Mouse (Mus musculus): Measurements from ENCODE around the gene Abca2. TPM values are rescaled to one million over a fixed set of nuclear protein-coding genes. Genes with fewer than 3 reads are reported as not detected.

Abca2 gene
- polyA plus RNA-seq, 1 experiment from 2014 or later, result 4.0 TPM

GRCm38 (mm10) chr2:25442682-25443081 lies 14.2 kb downstream of the Abca2 start:
- Histone ChIP-seq H3K36me3 (peaks cover 16% of the 10 kb centered on the region; the same call in 1 of the 2 replicates), H3K27ac (replicated peaks) (no peak overlapping the region), H3K4me3 (replicated peaks) (no peak overlapping the region), H3K4me2 (replicated peaks) (no peak overlapping the region), H3K4me1 (no peaks in the 10 kb centered on the region), H3K9me3 (replicated peaks) (no peaks in the 10 kb centered on the region), H3K9ac (no peak overlapping the region), H3K27me3 (no peaks in the 10 kb centered on the region)
- WGBS, result 88% methylated on average over 14 of the region's 14 CpGs
- ATAC-seq (ENCODE audit: insufficient number of reproducible peaks, low FRiP score, low TSS enrichment, low read depth), result no peak

GRCm38 (mm10) chr2:25450853-25451647 lies 22.5 kb downstream of the Abca2 start:
- H3K4me1 ChIP-seq, result no peaks in the 10 kb centered on the region
- H3K4me2 ChIP-seq (replicated peaks), result no peak overlapping the region
- ATAC-seq (ENCODE audit: insufficient number of reproducible peaks, low FRiP score, low TSS enrichment, low read depth), result no peak
- H3K27ac ChIP-seq (replicated peaks), result no peak overlapping the region
- H3K9me3 ChIP-seq (replicated peaks), result no peaks in the 10 kb centered on the region
- H3K4me3 ChIP-seq (replicated peaks), result no peak overlapping the region
- no peaks in the 10 kb centered on the region for H3K36me3 ChIP-seq
- no peak overlapping the region for H3K9ac ChIP-seq
- H3K27me3 ChIP-seq, result no peaks in the 10 kb centered on the region
- WGBS, result 75% methylated on average over 8 of the region's 8 CpGs

- Histone ChIP-seq H3K4me2 (replicated peaks) (no peak overlapping the region), H3K4me1 (0 out of 2 replicates have a peak, but pooled peaks cover 4% of the 10 kb centered on the region), H3K9me3 (replicated peaks) (no peaks in the 10 kb centered on the region), H3K4me3 (replicated peaks) (no peak overlapping the region), H3K27ac (replicated peaks) (no peak overlapping the region), H3K9ac (no peak overlapping the region), H3K36me3 (no peaks in the 10 kb centered on the region), H3K27me3 (no peaks in the 10 kb centered on the region)
- WGBS, result 46% methylated on average over 1 of the region's 1 CpGs
- no peak for ATAC-seq (ENCODE audit: insufficient number of reproducible peaks, low FRiP score, low TSS enrichment, low read depth)
These were observed 24.4 kb downstream of the Abca2 start for GRCm38 (mm10) chr2:25452951-25453350.

DNA sequence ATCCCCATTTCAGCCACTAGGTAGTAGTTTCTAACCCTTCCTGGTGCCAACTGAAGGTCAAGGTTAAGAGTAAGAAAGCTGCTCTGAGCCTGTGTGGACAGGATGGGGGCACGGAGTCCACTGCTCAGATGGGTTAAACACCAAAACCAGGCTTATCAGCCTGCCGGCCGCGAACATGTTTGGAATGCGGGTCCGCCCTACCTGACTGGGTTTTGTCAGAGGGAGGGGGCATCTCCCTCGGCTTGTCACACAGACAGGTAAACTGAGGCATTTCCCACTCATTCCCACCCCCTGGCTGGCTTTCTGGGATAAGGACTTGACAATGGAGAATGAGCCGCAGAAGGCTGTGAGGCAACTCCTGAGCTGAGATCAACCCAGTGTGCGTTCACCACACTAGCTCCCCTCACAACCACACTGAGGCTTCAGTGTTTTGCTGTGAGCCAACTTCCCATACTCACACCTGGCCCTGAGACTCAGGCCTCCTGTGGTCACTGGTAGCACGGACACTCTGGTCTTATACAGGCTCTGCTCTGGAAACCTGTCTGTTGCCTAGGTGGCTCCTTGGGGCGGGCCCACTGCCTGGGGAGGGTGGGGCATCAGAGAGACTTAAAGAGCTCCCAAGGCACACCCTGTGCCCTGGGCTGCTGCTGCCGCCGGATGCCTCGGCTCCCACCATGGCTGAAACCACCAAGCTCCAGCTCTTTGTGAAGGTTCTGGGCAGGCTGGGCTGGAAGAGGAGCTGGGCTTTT lies 27.9 kb downstream of the Abca2 start, which contains the start of gene Clic3:
TSS of gene Clic3 (plus strand) at position 634 of the 749 bp plus-strand sequence.
- no peak within 1 kb of the TSS for H3K9ac ChIP-seq
- peak within 1 kb of the TSS; percentile 8; the same call in 1 of the 2 replicates for H3K4me3 ChIP-seq (replicated peaks)
- peaks cover 28% of the 10 kb centered on the region for H3K4me1 ChIP-seq
- H3K36me3 ChIP-seq, result 0 out of 2 replicates have a peak, but pooled peaks cover 9% of the 10 kb centered on the region
- no peak for ATAC-seq (ENCODE audit: insufficient number of reproducible peaks, low FRiP score, low TSS enrichment, low read depth)
- no peak within 1 kb of the TSS for H3K4me2 ChIP-seq (replicated peaks)
- 0 out of 2 replicates have a peak within 1 kb of the TSS, but pooled peaks have one; percentile 36 for H3K27ac ChIP-seq (replicated peaks)
- no peaks in the 10 kb centered on the region for H3K9me3 ChIP-seq (replicated peaks)
- 53% methylated on average over 14 of the region's 14 CpGs for WGBS
- H3K27me3 ChIP-seq, result no peaks in the 10 kb centered on the region

DNA sequence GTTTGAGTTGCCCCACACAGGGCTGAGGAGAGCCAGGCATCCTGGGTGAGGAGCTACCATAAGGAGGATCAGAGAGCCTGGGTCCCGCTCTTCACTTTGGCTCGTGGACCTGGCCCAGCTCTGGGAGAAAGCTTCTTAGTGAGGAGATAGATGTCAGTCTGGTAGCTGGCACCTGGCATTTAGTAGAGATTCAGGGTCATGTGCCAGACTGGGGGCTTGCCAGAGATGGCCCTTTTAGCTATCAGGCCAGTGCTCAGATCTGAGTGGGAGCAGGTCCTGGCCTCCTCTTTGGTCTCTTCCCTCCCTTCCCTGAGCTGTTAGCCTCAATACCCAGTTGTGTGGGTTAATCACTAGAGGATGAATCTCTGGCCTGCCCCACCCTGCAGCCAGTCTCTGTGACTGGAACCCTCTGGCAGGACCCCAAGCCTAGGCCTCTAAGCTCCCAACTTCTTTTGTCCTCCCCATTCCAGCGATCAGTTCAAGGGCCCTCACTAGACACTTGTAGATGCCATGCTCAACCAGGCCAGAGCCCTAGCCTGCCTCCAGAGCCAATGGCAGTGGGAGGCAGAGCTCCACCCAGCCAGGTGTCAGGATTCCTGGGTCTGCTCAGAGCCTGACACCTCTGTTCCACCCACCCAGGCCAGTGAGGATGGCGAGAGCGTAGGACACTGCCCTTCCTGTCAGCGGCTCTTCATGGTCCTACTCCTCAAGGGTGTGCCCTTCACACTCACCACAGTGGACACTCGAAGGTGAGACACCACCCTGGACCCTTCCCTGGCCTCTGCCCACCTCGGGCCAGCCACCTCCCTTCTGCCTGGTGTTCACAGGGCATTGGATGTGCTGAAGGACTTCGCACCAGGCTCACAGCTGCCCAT lies 28.8 kb downstream of the Abca2 start:
- H3K4me2 ChIP-seq (replicated peaks), result no peak overlapping the region
- WGBS, result 76% methylated on average over 9 of the region's 9 CpGs
- no peak overlapping the region for H3K9ac ChIP-seq
- H3K9me3 ChIP-seq (replicated peaks), result no peaks in the 10 kb centered on the region
- H3K4me3 ChIP-seq (replicated peaks), result peak overlapping the region; percentile 8; the same call in 1 of the 2 replicates
- 0 out of 2 replicates have a peak, but pooled peaks cover 9% of the 10 kb centered on the region for H3K36me3 ChIP-seq
- ATAC-seq (ENCODE audit: insufficient number of reproducible peaks, low FRiP score, low TSS enrichment, low read depth), result no peak
- no peaks in the 10 kb centered on the region for H3K27me3 ChIP-seq
- peaks cover 33% of the 10 kb centered on the region for H3K4me1 ChIP-seq
- H3K27ac ChIP-seq (replicated peaks), result 0 out of 2 replicates have a peak overlapping the region, but pooled peaks have one; percentile 36

DNA sequence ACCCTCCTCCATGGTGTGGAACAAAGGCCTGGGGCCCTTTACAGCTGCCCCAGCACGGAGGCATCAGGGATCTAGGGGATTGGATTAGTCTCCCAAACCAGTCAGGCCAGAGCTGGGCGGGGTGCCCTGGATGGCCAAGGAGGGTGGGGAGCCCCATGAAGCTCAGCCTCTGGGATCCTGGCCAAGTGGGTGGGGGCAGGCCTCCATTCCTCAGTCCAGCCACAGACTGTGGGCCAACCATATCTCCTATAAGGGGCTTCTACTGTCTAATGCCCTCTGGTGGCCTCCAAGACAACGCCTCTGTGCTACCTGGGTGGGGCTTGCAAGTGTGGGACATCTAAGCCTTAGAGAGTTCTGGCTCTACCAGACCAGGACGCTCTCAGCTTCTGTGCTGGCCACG lies 30.4 kb downstream of the Abca2 start:
- peaks cover 33% of the 10 kb centered on the region for H3K4me1 ChIP-seq
- no peaks in the 10 kb centered on the region for H3K9me3 ChIP-seq (replicated peaks)
- ATAC-seq (ENCODE audit: insufficient number of reproducible peaks, low FRiP score, low TSS enrichment, low read depth), result peak; percentile 19; the same call in 1 of the 2 replicates
- H3K4me2 ChIP-seq (replicated peaks), result no peak overlapping the region
- no peaks in the 10 kb centered on the region for H3K27me3 ChIP-seq
- 71% methylated on average over 5 of the region's 5 CpGs for WGBS
- no peak overlapping the region for H3K4me3 ChIP-seq (replicated peaks)
- 0 out of 2 replicates have a peak, but pooled peaks cover 9% of the 10 kb centered on the region for H3K36me3 ChIP-seq
- H3K9ac ChIP-seq, result no peak overlapping the region
- H3K27ac ChIP-seq (replicated peaks), result peak overlapping the region; percentile 24; the same call in 1 of the 2 replicates

GRCm38 (mm10) chr2:25460135-25460534 lies 31.6 kb downstream of the Abca2 start:
- no peak for ATAC-seq (ENCODE audit: insufficient number of reproducible peaks, low FRiP score, low TSS enrichment, low read depth)
- Histone ChIP-seq H3K4me3 (replicated peaks) (peak overlapping the region; percentile 62), H3K9me3 (replicated peaks) (no peaks in the 10 kb centered on the region), H3K9ac (peak overlapping the region; percentile 54), H3K36me3 (0 out of 2 replicates have a peak, but pooled peaks cover 9% of the 10 kb centered on the region), H3K27ac (replicated peaks) (peak overlapping the region; percentile 86), H3K4me1 (peaks cover 33% of the 10 kb centered on the region), H3K4me2 (replicated peaks) (peak overlapping the region; percentile 80), H3K27me3 (no peaks in the 10 kb centered on the region)
- WGBS, result 32% methylated on average over 5 of the region's 5 CpGs

- 2% methylated on average over 48 of the region's 48 CpGs for WGBS
- H3K27me3 ChIP-seq, result no peaks in the 10 kb centered on the region
- peak within 1 kb of the TSS; percentile 86 for H3K27ac ChIP-seq (replicated peaks)
- H3K9me3 ChIP-seq (replicated peaks), result no peaks in the 10 kb centered on the region
- peaks cover 35% of the 10 kb centered on the region for H3K4me1 ChIP-seq
- peak; percentile 91 for ATAC-seq (ENCODE audit: insufficient number of reproducible peaks, low FRiP score, low TSS enrichment, low read depth)
- 0 out of 2 replicates have a peak, but pooled peaks cover 9% of the 10 kb centered on the region for H3K36me3 ChIP-seq
- H3K4me3 ChIP-seq (replicated peaks), result peak within 1 kb of the TSS; percentile 62
- peak within 1 kb of the TSS; percentile 54 for H3K9ac ChIP-seq
- peak within 1 kb of the TSS; percentile 80 for H3K4me2 ChIP-seq (replicated peaks)
These were observed 32.2 kb downstream of the Abca2 start, which contains the start of gene Paxx for GRCm38 (mm10) chr2:25460551-25461309. TSS of gene Paxx (minus strand) at chr2:25461094.

DNA sequence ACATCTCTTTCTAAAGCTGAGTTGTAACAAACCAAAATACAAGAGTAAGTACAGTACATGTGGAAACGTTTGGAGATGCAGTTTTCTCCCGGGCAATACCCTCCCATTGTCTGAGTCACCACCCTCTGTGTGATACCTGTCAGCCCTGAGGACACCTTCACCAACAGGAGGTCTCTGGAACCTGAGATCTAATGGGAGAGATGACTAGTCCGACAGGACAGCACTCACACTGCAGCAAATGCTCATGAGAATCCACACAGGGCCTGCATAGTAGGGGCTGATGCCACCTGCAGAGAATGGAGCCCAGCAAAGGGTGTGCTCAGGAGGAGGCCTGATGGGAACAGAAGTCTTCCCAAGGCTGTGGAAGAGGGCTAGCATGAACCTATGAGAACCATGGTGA lies 32.9 kb downstream of the Abca2 start:
- H3K27ac ChIP-seq (replicated peaks), result peak overlapping the region; percentile 86
- no peaks in the 10 kb centered on the region for H3K27me3 ChIP-seq
- H3K4me3 ChIP-seq (replicated peaks), result peak overlapping the region; percentile 62
- no peaks in the 10 kb centered on the region for H3K9me3 ChIP-seq (replicated peaks)
- H3K9ac ChIP-seq, result no peak overlapping the region
- peak overlapping the region; percentile 80 for H3K4me2 ChIP-seq (replicated peaks)
- H3K36me3 ChIP-seq, result 0 out of 2 replicates have a peak, but pooled peaks cover 9% of the 10 kb centered on the region
- peaks cover 39% of the 10 kb centered on the region for H3K4me1 ChIP-seq
- 14% methylated on average over 3 of the region's 3 CpGs for WGBS
- no peak for ATAC-seq (ENCODE audit: insufficient number of reproducible peaks, low FRiP score, low TSS enrichment, low read depth)

DNA sequence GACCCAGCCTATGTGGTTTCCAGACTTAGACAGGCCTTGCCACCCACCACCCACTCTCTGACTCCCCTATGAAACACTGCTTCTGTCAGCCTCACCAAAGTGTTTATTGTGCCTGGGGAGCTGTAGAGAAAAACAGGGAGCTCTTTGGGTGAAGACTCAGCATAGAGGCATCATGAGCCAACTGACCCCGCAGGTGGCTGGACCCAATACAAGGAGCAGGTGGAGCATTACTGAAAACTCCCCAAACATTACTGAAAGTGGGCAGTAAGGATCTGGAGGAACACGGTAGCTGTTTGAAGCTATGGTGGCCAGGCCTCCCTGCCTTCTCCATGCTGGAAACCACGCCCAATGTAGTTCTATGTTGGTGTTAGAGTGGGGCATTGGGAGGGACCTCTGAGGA lies 35.1 kb downstream of the Abca2 start:
- no peak overlapping the region for H3K9ac ChIP-seq
- no peaks in the 10 kb centered on the region for H3K9me3 ChIP-seq (replicated peaks)
- WGBS, result 83% methylated on average over 3 of the region's 3 CpGs
- H3K36me3 ChIP-seq, result 0 out of 2 replicates have a peak, but pooled peaks cover 4% of the 10 kb centered on the region
- H3K4me1 ChIP-seq, result peaks cover 33% of the 10 kb centered on the region
- H3K4me2 ChIP-seq (replicated peaks), result no peak overlapping the region
- no peak overlapping the region for H3K27ac ChIP-seq (replicated peaks)
- H3K27me3 ChIP-seq, result no peaks in the 10 kb centered on the region
- no peak overlapping the region for H3K4me3 ChIP-seq (replicated peaks)
- no peak for ATAC-seq (ENCODE audit: insufficient number of reproducible peaks, low FRiP score, low TSS enrichment, low read depth)
